Mouse (Mus musculus): ENCODE results near the gene Gramd4.

The Gramd4 gene

GRCm38 (mm10) chr15:86181941-86182439 is 124.5 kb downstream of the Gramd4 start:
- DNase-seq (ENCODE audit: low read depth) = peak; percentile 58

- peak; percentile 69 for DNase-seq (ENCODE audit: low read depth)
These were observed 125.2 kb downstream of the Gramd4 start for GRCm38 (mm10) chr15:86182646-86183045.

- DNase-seq (ENCODE audit: low read depth) = no peak
These were observed 126.0 kb downstream of the Gramd4 start for GRCm38 (mm10) chr15:86183484-86183883.

GRCm38 (mm10) chr15:86184071-86184470 is 126.6 kb downstream of the Gramd4 start:
- peak; percentile 31 for DNase-seq (ENCODE audit: low read depth)

DNA sequence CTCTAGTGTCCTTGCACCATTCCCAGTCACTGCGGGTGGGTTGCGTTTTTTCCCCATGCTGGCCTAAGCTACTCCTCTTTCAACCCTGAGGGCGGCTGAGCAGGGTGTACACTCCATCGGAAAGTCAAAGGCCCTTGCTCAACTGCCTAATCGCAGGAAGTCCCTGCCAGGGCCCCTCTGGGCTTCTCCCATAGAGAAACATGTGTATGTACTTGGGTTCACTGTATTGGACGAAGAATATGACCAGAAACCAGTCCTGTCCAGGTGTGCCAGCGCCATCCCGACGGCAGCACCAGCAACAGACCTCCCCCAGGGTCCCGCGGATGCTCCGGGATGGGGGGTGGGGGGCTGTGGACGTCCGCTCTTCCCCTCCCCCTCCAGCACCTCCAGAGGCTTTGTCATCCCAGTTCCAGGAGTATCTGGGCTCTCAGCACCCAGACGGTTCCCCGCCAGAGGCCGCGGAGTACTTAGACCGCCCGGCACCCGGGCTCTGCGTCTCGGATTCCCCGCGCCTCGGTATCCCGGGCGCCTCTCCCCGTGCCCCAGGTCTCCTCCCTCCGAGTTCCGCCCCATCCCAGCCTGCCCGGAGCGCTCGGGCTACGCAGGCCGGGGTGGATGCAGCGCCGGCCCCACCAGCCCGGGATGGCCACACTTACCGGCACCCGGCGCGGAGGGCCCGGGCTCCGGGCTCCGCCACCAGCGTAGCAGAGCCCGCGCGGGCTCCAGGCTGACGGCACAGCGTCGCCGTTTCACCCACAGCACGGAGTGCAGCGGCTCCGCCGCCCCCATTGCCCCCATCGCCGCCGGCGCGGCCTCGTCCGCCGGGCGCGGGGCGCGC is 127.6 kb downstream of the Gramd4 start:
- peak; percentile 62 for DNase-seq (ENCODE audit: low read depth)

GRCm38 (mm10) chr15:86185689-86186569 is 128.4 kb downstream of the Gramd4 start, which contains the start of gene Cerk:
Cerk (minus strand) TSS chr15:86186141.
- DNase-seq (ENCODE audit: low read depth) = peak; percentile 74

- no peak for DNase-seq (ENCODE audit: low read depth)
These were observed 129.2 kb downstream of the Gramd4 start for GRCm38 (mm10) chr15:86186686-86187085.

Data from induced T-regulatory cell, adult 2 months (primary cell).